Mouse (Mus musculus) ES-Bruce4 (cell line): Measurements from ENCODE around the gene Ccdc93. TPM values are rescaled to one million over a fixed set of nuclear protein-coding genes. Genes with fewer than 3 reads are reported as not detected.

Experiments used
- H3K27ac ChIP-seq: 2 replicates; pipeline ENCODE4 v1.5.1; 2012; ENCODE audit warnings: low read length, inconsistent platforms; ENCODE audit not compliant: insufficient read depth
- H3K27me3 ChIP-seq: 2 replicates; pipeline ENCODE4 v1.6.1; 2012; ENCODE audit warnings: mild to moderate bottlenecking, low read length, inconsistent platforms; ENCODE audit not compliant: control insufficient read depth, poor library complexity, insufficient read depth, severe bottlenecking
- H3K36me3 ChIP-seq: 2 replicates; pipeline ENCODE4 v1.6.1; 2012; ENCODE audit warnings: inconsistent platforms, mild to moderate bottlenecking, low read length, moderate library complexity; ENCODE audit not compliant: control insufficient read depth, poor library complexity, insufficient read depth, severe bottlenecking
- H3K4me1 ChIP-seq: one replicate; pipeline ENCODE4 v1.8.1; 2011; ENCODE audit warnings: low read length; ENCODE audit not compliant: control insufficient read depth, insufficient read depth
- H3K4me3 ChIP-seq: 2 replicates; pipeline ENCODE4 v1.5.1; 2011; ENCODE audit warnings: low read depth, mild to moderate bottlenecking, low read length
- H3K9ac ChIP-seq: 2 replicates; pipeline ENCODE4 v1.6.1; 2012; ENCODE audit warnings: low read depth, mild to moderate bottlenecking, inconsistent platforms; ENCODE audit not compliant: poor library complexity, severe bottlenecking
- H3K9me3 ChIP-seq: replicated peaks from 2 replicates; pipeline ENCODE4 v1.6.1; 2012; ENCODE audit warnings: mild to moderate bottlenecking, low read length, inconsistent platforms; ENCODE audit not compliant: control insufficient read depth, poor library complexity, insufficient read depth, severe bottlenecking
- CTCF ChIP-seq: IDR thresholded peaks from one replicate; pipeline ENCODE4 v1.8.1; 2011; ENCODE audit warnings: low read depth, low read length
- EP300 ChIP-seq: IDR thresholded peaks from 2 replicates; pipeline ENCODE4 v1.6.1; 2011; ENCODE audit warnings: low read depth, low read length; ENCODE audit not compliant: insufficient read depth
- POLR2A ChIP-seq: IDR thresholded peaks from one replicate; pipeline ENCODE4 v1.8.1; 2011; ENCODE audit warnings: low read length; ENCODE audit not compliant: insufficient read depth
- polyA plus RNA-seq: library from polyadenylated mRNA; stranded (reverse); fragments of >200 nt; gene quantifications from 2 replicates; pipeline ENCODE4 v1.2.4, GENCODE M21; 2011; ENCODE audit warnings: low read depth; ENCODE audit not compliant: missing spikeins, insufficient read depth, insufficient read length

The Ccdc93 gene
- polyA plus RNA-seq, result 18.3 and 21.9 TPM in 2 replicates

- Histone ChIP-seq H3K4me1 (no peaks in the 10 kb centered on the region), H3K36me3 (peaks cover 3% of the 10 kb centered on the region), H3K27me3 (no peaks in the 10 kb centered on the region), H3K9me3 (no peaks in the 10 kb centered on the region), H3K4me3 (peak within 1 kb of the TSS; percentile 73), H3K9ac (peak within 1 kb of the TSS; percentile 82), H3K27ac (no peak within 1 kb of the TSS)
- no peak for TF ChIP-seq EP300
- TF ChIP-seq POLR2A, result peak; percentile 49
- TF ChIP-seq CTCF, result no peak
Measured at GRCm38 (mm10) chr1:121430938-121431928, at the start of gene Ccdc93. Gene Ccdc93, plus strand, starts transcription at chr1:121431049.

DNA sequence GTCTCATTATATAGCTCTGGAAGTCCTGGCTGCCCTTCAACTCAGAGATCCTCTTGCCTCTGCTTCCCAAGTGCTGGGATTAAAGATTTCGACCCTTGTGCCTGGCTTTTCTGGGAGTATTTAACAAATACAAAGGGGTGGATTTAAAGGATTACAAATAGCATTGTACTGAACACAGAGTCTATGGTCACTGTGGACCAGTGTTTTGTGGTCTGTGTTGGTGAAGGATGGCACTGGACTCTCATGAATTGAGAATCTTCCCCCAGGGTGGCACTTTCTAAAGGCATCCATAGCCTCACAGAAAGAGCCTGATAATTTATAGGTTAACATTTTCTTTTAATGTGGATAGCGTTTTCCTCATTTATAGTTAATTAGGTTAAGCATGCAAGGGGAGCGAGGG is 49.3 kb upstream of the Ccdc93 start:
- no peaks in the 10 kb centered on the region for H3K9me3 ChIP-seq
- H3K36me3 ChIP-seq, result no peaks in the 10 kb centered on the region
- no peaks in the 10 kb centered on the region for H3K4me1 ChIP-seq
- no peak overlapping the region for H3K27ac ChIP-seq
- H3K4me3 ChIP-seq, result no peak overlapping the region
- no peaks in the 10 kb centered on the region for H3K27me3 ChIP-seq
- TF ChIP-seq CTCF, result no peak
- TF ChIP-seq EP300, result no peak
- no peak overlapping the region for H3K9ac ChIP-seq

DNA sequence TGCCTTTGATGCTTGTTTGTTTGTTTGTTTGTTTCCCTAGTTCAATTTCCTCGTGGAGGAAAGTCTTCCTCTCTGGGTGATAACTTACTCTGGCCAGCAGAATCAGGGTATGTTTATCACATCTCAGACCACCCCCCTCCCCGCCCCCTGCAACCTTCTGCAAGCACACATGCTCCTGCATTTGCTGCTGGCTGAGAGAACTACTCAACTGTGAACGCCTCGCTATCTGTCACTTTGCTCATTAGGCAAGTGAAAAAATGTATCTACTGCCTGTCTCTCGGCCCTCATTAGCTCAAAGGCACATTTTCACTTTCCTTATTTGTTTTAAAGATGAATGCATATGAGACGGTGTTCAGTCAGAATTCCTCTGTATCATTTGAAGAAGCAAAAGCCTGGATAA is 42.5 kb upstream of the Ccdc93 start:
- Histone ChIP-seq H3K27ac (no peak overlapping the region), H3K4me3 (no peak overlapping the region), H3K27me3 (no peaks in the 10 kb centered on the region), H3K4me1 (no peaks in the 10 kb centered on the region), H3K9ac (no peak overlapping the region), H3K36me3 (no peaks in the 10 kb centered on the region), H3K9me3 (no peaks in the 10 kb centered on the region)
- no peak for TF ChIP-seq EP300
- no peak for TF ChIP-seq POLR2A
- no peak for TF ChIP-seq CTCF

DNA sequence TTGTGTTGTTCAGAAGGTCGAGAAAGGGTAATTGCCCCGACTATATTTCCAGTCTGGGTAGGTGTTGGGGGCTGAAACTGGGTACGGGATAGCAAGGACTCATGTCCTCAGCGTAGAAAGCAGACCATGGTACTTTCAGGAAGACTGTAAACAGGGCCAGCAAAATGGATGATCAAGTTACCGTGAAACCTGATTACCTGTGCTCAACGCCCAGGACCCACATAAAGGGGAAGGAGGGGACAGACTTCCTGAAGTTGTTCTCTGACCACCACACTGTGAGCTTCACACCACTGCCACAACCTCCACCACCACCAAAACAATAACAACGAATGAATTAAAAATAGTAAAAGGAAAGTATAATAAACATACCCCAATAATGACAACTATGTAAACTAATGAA is 42.1 kb upstream of the Ccdc93 start:
- Histone ChIP-seq H3K36me3 (no peaks in the 10 kb centered on the region), H3K4me1 (no peaks in the 10 kb centered on the region), H3K27me3 (no peaks in the 10 kb centered on the region), H3K9ac (no peak overlapping the region), H3K27ac (no peak overlapping the region), H3K9me3 (no peaks in the 10 kb centered on the region), H3K4me3 (no peak overlapping the region)
- no peak for TF ChIP-seq CTCF

GRCm38 (mm10) chr1:121389574-121389973 is 41.3 kb upstream of the Ccdc93 start:
- Histone ChIP-seq H3K9me3 (no peaks in the 10 kb centered on the region), H3K36me3 (no peaks in the 10 kb centered on the region), H3K9ac (no peak overlapping the region), H3K4me1 (no peaks in the 10 kb centered on the region), H3K27me3 (no peaks in the 10 kb centered on the region), H3K4me3 (no peak overlapping the region), H3K27ac (no peak overlapping the region)
- TF ChIP-seq CTCF (peak; percentile 65), EP300 (no peak)

DNA sequence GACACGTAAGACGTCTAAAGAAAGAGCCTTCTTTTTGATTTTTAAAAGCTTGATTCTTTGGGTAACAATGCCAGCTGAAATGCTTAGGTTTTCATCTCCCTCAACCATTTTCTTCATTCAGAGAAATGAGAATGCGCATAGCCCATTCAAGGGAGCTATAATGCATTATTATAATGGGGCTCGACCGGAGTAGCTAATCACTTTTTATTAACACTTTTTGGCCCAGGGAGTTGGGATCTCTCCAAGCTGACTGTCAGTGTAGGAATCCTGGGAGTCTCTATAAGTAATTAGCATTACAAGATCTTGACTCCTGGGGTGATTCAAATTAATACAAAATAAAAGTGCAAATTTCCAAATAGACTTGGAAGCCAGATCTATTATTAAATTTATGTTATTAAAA is 40.8 kb upstream of the Ccdc93 start:
- no peaks in the 10 kb centered on the region for H3K9me3 ChIP-seq
- no peaks in the 10 kb centered on the region for H3K4me1 ChIP-seq
- no peak overlapping the region for H3K9ac ChIP-seq
- H3K36me3 ChIP-seq, result no peaks in the 10 kb centered on the region
- no peaks in the 10 kb centered on the region for H3K27me3 ChIP-seq
- no peak for TF ChIP-seq EP300
- no peak for TF ChIP-seq CTCF
- no peak for TF ChIP-seq POLR2A
- no peak overlapping the region for H3K4me3 ChIP-seq
- H3K27ac ChIP-seq, result no peak overlapping the region
